Mouse (Mus musculus) megakaryocyte, embryonic 14.5 days (primary cell): Measurements from ENCODE around the gene Rarg.

Source experiments
- FLI1 ChIP-seq: IDR thresholded peaks from 2 replicates; pipeline ENCODE4 v1.6.1; 2012; ENCODE audit warnings: low read length, inconsistent platforms, mixed read lengths
- GATA1 ChIP-seq: IDR thresholded peaks from 3 replicates; pipeline ENCODE4 v1.6.1; 2012; ENCODE audit warnings: mixed read lengths, low read length, inconsistent platforms, borderline replicate concordance

GRCm38 (mm10) chr15:102273982-102274716, 16.8 kb upstream of the Rarg start:
- no peak for TF ChIP-seq GATA1
- no peak for TF ChIP-seq FLI1
